Mouse (Mus musculus): ENCODE measurements around the gene Ccl2. TPM values are rescaled to one million over a fixed set of nuclear protein-coding genes. Genes with fewer than 3 reads are reported as not detected.

The Ccl2 gene
- polyA plus RNA-seq, 1 experiment from 2014 or later, result 12.3 TPM

DNA sequence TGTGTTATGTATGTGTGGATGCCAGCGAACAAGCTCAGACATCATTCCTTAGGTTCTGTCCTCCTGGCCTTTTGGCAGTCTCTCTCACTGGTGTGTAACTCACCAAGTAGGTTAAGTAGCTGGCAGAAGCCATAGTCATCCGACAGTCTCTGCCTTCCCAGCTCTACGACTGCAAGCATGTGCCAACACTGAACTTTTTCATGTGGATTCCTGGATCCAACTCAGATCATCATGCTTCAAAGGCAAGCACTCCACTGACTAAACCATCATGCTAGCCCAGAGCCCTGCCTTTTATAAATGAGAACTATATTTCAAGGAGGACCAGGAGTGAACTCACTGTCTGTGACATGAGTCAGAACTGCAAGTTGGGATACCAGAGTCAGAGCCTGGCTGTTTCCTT is 38.3 kb downstream of the Ccl2 start:
- no peaks in the 10 kb centered on the region for H3K36me3 ChIP-seq (ENCODE audit: control insufficient read depth, insufficient read depth)
- no peak overlapping the region for H3K9ac ChIP-seq (ENCODE audit: low read length)
- no peak for ATAC-seq (replicated peaks; ENCODE audit: extremely low read depth, insufficient read depth, low FRiP score)
- H3K27me3 ChIP-seq (ENCODE audit: control insufficient read depth, insufficient read depth, low read length), result no peaks in the 10 kb centered on the region
- H3K4me1 ChIP-seq (ENCODE audit: control insufficient read depth, insufficient read depth, low read length), result no peaks in the 10 kb centered on the region
- no peaks in the 10 kb centered on the region for H3K9me3 ChIP-seq (replicated peaks; ENCODE audit: control insufficient read depth, low read length)
- H3K4me2 ChIP-seq (ENCODE audit: low read depth, low read length), result no peak overlapping the region
- no peak overlapping the region for H3K27ac ChIP-seq (ENCODE audit: low read length)
- 71% methylated on average over 3 of the region's 3 CpGs for WGBS
- no peak overlapping the region for H3K4me3 ChIP-seq (ENCODE audit: low read length)

DNA sequence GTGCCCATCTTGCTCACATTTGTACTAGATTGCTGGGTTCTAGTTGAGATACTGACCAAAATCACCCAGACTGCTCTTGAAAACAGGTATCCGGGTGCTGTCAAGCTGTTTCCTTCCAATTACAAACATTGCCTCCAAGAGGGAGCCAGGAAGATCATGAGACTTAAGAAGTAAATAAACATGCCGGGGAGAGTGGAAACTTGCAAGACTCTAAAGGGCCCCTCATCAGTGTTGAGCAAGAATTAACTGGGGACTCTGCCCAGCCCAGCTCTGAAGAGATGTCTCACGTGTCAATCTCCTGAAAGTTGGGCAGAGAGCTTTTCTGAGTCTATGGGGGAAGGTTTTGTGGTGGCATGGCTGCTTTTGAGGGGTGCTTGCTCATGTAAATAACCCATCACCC is 41.7 kb downstream of the Ccl2 start:
- Histone ChIP-seq H3K27ac (ENCODE audit: low read length) (no peak overlapping the region), H3K9me3 (replicated peaks; ENCODE audit: control insufficient read depth, low read length) (no peaks in the 10 kb centered on the region), H3K36me3 (ENCODE audit: control insufficient read depth, insufficient read depth) (no peaks in the 10 kb centered on the region), H3K4me3 (ENCODE audit: low read length) (no peak overlapping the region), H3K4me2 (ENCODE audit: low read depth, low read length) (no peak overlapping the region), H3K27me3 (ENCODE audit: control insufficient read depth, insufficient read depth, low read length) (no peaks in the 10 kb centered on the region), H3K9ac (ENCODE audit: low read length) (no peak overlapping the region), H3K4me1 (ENCODE audit: control insufficient read depth, insufficient read depth, low read length) (no peaks in the 10 kb centered on the region)
- no peak for ATAC-seq (replicated peaks; ENCODE audit: extremely low read depth, insufficient read depth, low FRiP score)
- WGBS, result 51% methylated on average over 3 of the region's 3 CpGs

DNA sequence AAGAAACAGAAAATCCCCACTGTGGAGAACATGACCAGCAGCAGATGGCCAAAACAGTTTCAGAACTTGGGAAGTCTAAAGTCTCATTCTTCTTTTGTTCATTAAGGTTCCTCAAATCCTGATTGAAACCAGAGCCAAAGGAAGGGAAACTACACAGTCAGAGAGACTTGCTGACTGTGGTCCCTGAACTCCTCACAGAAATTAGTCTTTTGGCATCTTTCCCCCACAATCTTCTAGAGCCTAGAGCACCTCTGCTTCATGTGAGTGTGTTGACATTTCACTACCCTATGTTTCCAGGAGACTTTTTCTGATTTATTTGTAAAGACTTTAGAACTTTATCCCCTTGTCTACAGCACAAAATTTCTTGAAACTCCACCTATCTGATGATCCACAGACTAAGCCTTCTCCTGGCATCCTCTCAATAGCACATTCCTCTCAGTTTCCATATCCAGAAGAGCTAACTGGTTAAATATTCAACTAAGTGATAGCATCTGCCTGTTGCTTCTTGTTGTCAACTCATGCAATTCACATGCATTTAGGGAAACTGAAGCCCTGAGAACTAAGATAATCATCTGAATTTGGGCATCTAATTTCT is 42.9 kb downstream of the Ccl2 start:
- H3K27ac ChIP-seq (ENCODE audit: low read length), result no peak overlapping the region
- no peak overlapping the region for H3K4me3 ChIP-seq (ENCODE audit: low read length)
- H3K4me2 ChIP-seq (ENCODE audit: low read depth, low read length), result no peak overlapping the region
- no peaks in the 10 kb centered on the region for H3K9me3 ChIP-seq (replicated peaks; ENCODE audit: control insufficient read depth, low read length)
- H3K9ac ChIP-seq (ENCODE audit: low read length), result no peak overlapping the region
- no peaks in the 10 kb centered on the region for H3K27me3 ChIP-seq (ENCODE audit: control insufficient read depth, insufficient read depth, low read length)
- H3K36me3 ChIP-seq (ENCODE audit: control insufficient read depth, insufficient read depth), result no peaks in the 10 kb centered on the region
- no peaks in the 10 kb centered on the region for H3K4me1 ChIP-seq (ENCODE audit: control insufficient read depth, insufficient read depth, low read length)
- ATAC-seq (replicated peaks; ENCODE audit: extremely low read depth, insufficient read depth, low FRiP score), result no peak

DNA sequence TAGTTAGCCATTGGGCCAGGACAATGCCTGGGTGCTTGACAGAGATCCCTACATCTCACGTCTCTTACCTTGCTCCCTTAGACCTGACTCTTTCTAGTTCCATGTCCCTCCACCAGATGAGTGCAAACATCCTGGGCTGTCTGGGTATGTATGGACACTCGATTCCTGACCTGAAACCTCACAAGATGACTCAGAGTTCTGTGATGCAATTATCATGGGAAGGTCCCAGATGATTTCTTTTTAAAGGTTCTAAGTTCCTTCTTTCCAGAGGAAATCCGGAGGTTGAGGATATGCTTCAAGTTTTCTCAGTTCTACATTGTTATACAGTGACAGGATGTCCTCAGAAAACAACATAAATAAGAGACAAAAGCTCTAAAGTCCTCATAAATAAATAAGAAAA is 45.5 kb downstream of the Ccl2 start:
- Histone ChIP-seq H3K4me2 (ENCODE audit: low read depth, low read length) (no peak overlapping the region), H3K27me3 (ENCODE audit: control insufficient read depth, insufficient read depth, low read length) (no peaks in the 10 kb centered on the region), H3K36me3 (ENCODE audit: control insufficient read depth, insufficient read depth) (no peaks in the 10 kb centered on the region), H3K9me3 (replicated peaks; ENCODE audit: control insufficient read depth, low read length) (no peaks in the 10 kb centered on the region), H3K27ac (ENCODE audit: low read length) (no peak overlapping the region), H3K9ac (ENCODE audit: low read length) (no peak overlapping the region), H3K4me3 (ENCODE audit: low read length) (no peak overlapping the region), H3K4me1 (ENCODE audit: control insufficient read depth, insufficient read depth, low read length) (no peaks in the 10 kb centered on the region)
- WGBS, result 62% methylated on average over 3 of the region's 3 CpGs
- no peak for ATAC-seq (replicated peaks; ENCODE audit: extremely low read depth, insufficient read depth, low FRiP score)

DNA sequence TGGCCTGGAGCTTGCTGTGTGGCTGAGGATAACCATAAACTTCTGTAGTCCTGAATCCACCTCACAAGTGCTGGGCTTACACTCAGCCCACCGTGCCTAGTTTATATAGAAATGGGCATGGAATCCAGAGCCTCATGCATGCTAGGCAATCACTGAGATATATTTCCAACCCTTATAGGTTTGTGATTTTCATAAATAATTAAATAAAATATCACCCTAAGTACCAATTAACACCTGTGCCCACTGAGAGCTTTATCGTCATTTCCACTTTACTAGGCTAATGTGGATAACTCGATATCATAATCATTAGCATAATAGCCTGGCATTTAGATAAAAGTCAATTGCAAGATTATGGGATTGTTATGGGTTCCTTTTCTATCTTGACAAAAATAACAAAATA is 49.0 kb downstream of the Ccl2 start:
- WGBS, result 92% methylated on average over 3 of the region's 3 CpGs
- H3K4me3 ChIP-seq (ENCODE audit: low read length), result no peak overlapping the region

More for the DNA sequence above, 49.0 kb downstream of the Ccl2 start:
- Histone ChIP-seq H3K4me1 (ENCODE audit: control insufficient read depth, insufficient read depth, low read length) (no peaks in the 10 kb centered on the region), H3K9ac (ENCODE audit: low read length) (no peak overlapping the region), H3K27me3 (ENCODE audit: control insufficient read depth, insufficient read depth, low read length) (no peaks in the 10 kb centered on the region), H3K4me2 (ENCODE audit: low read depth, low read length) (no peak overlapping the region), H3K36me3 (ENCODE audit: control insufficient read depth, insufficient read depth) (no peaks in the 10 kb centered on the region), H3K9me3 (replicated peaks; ENCODE audit: control insufficient read depth, low read length) (no peaks in the 10 kb centered on the region), H3K27ac (ENCODE audit: low read length) (no peak overlapping the region)
- no peak for ATAC-seq (replicated peaks; ENCODE audit: extremely low read depth, insufficient read depth, low FRiP score)

Other genes starting within 250 kb of the Ccl2 start
- gene 5530401A14Rik, start 174.9 kb upstream of the Ccl2 start, polyA plus RNA-seq (2015; fragmentation: Nextera tagmentation; extraction: Ambion mirVana), result not detected in 2 replicates
- gene Asic2, start 67.1 kb upstream of the Ccl2 start, polyA plus RNA-seq (2015; fragmentation: Nextera tagmentation; extraction: Ambion mirVana), result not detected in 2 replicates
- not detected in 2 replicates for gene Gm17268, start 3.0 kb downstream of the Ccl2 start, polyA plus RNA-seq (2015; fragmentation: Nextera tagmentation; extraction: Ambion mirVana)
- gene Ccl7, start 10.1 kb downstream of the Ccl2 start, polyA plus RNA-seq (2015; fragmentation: Nextera tagmentation; extraction: Ambion mirVana), result 3.4 and 6.0 TPM in 2 replicates
- gene Ccl11, start 22.3 kb downstream of the Ccl2 start, polyA plus RNA-seq (2015; fragmentation: Nextera tagmentation; extraction: Ambion mirVana), result 3.3 and 5.0 TPM in 2 replicates
- gene Ccl12, start 66.3 kb downstream of the Ccl2 start, polyA plus RNA-seq (2015; fragmentation: Nextera tagmentation; extraction: Ambion mirVana), result 1.7 TPM in 2 replicates
- gene Ccl8, start 79.6 kb downstream of the Ccl2 start, polyA plus RNA-seq (2015; fragmentation: Nextera tagmentation; extraction: Ambion mirVana), result 0.32 and 1.0 TPM in 2 replicates

Measured in heart, embryonic 16.5 days (tissue).